Mouse (Mus musculus): ENCODE measurements around the gene Axin1.
A peak's percentile ranks its signal among the peaks of the same experiment; 100 is the strongest.
"Not testable (repeated sequence)": the region's sequence is repeated elsewhere in the genome, so short reads cannot be mapped to it uniquely, and the experiment has no call there.

The Axin1 gene

GRCm38 (mm10) chr17:26188091-26188805 is 49.8 kb downstream of the Axin1 start:
- no peak for DNase-seq (ENCODE audit: low spot score)

- DNase-seq (ENCODE audit: low spot score) = not testable (repeated sequence)
Observed at GRCm38 (mm10) chr17:26191486-26191885, 53.0 kb downstream of the Axin1 start.

GRCm38 (mm10) chr17:26192481-26193190 is 54.1 kb downstream of the Axin1 start:
- no peak for DNase-seq (ENCODE audit: low spot score)

GRCm38 (mm10) chr17:26198892-26199291 is 60.4 kb downstream of the Axin1 start, which contains the start of gene Pdia2:
Pdia2 (minus strand) TSS chr17:26199087.
- no peak for DNase-seq (ENCODE audit: low spot score)

GRCm38 (mm10) chr17:26200831-26201705 is 62.6 kb downstream of the Axin1 start:
- DNase-seq (ENCODE audit: low spot score) = peak; percentile 52

- no peak for DNase-seq (ENCODE audit: low spot score)
Observed at GRCm38 (mm10) chr17:26201998-26202397, 63.5 kb downstream of the Axin1 start.

- no peak for DNase-seq (ENCODE audit: low spot score)
Observed at GRCm38 (mm10) chr17:26202737-26203136, 64.2 kb downstream of the Axin1 start, which contains the start of gene Rgs11. Rgs11 (plus strand) TSS chr17:26202951.

GRCm38 (mm10) chr17:26203321-26203811 is 64.9 kb downstream of the Axin1 start:
- no peak for DNase-seq (ENCODE audit: low spot score)

GRCm38 (mm10) chr17:26204766-26205165 is 66.3 kb downstream of the Axin1 start:
- no peak for DNase-seq (ENCODE audit: low spot score)

GRCm38 (mm10) chr17:26206392-26206791 is 67.9 kb downstream of the Axin1 start:
- DNase-seq (ENCODE audit: low spot score) = peak; percentile 58

- DNase-seq (ENCODE audit: low spot score) = no peak
Observed at GRCm38 (mm10) chr17:26207686-26208085, 69.2 kb downstream of the Axin1 start, which contains the start of gene Arhgdig. Arhgdig (minus strand) TSS chr17:26207786.

- DNase-seq (ENCODE audit: low spot score) = no peak
Observed at GRCm38 (mm10) chr17:26212241-26212640, 73.8 kb downstream of the Axin1 start.

GRCm38 (mm10) chr17:26212681-26213080 is 74.2 kb downstream of the Axin1 start:
- DNase-seq (ENCODE audit: low spot score) = no peak

GRCm38 (mm10) chr17:26221508-26221907 is 83.0 kb downstream of the Axin1 start:
- DNase-seq (ENCODE audit: low spot score) = no peak

- DNase-seq (ENCODE audit: low spot score) = no peak
Observed at GRCm38 (mm10) chr17:26225150-26225549, 86.7 kb downstream of the Axin1 start.

GRCm38 (mm10) chr17:26229776-26230175 is 91.3 kb downstream of the Axin1 start:
- DNase-seq (ENCODE audit: low spot score) = no peak

- no peak for DNase-seq (ENCODE audit: low spot score)
Observed at GRCm38 (mm10) chr17:26231156-26231555, 92.7 kb downstream of the Axin1 start.

GRCm38 (mm10) chr17:26232863-26233262 is 94.4 kb downstream of the Axin1 start:
- DNase-seq (ENCODE audit: low spot score) = no peak

GRCm38 (mm10) chr17:26234386-26234785 is 95.9 kb downstream of the Axin1 start:
- DNase-seq (ENCODE audit: low spot score) = no peak

GRCm38 (mm10) chr17:26235077-26235815 is 96.8 kb downstream of the Axin1 start:
- DNase-seq (ENCODE audit: low spot score) = no peak

- DNase-seq (ENCODE audit: low spot score) = no peak
Observed at GRCm38 (mm10) chr17:26237667-26238066, 99.2 kb downstream of the Axin1 start.

Measured in testis, postnatal 14 days (tissue).